Mouse (Mus musculus): ENCODE measurements around the gene Thpo. TPM values are rescaled to one million over a fixed set of nuclear protein-coding genes. Genes with fewer than 3 reads are reported as not detected.

Thpo gene
- polyA plus RNA-seq, 1 experiment from 2014 or later = 2.7 TPM

GRCm38 (mm10) chr16:20708939-20709734, 25.2 kb downstream of the Thpo start:
- no peak overlapping the region for H3K4me3 ChIP-seq (ENCODE audit: low read depth, low read length)
- no peak overlapping the region for H3K27ac ChIP-seq (ENCODE audit: low read depth, low read length)
- no peaks in the 10 kb centered on the region for H3K4me1 ChIP-seq (replicated peaks; ENCODE audit: control insufficient read depth, insufficient read depth, low read length)
- no peaks in the 10 kb centered on the region for H3K27me3 ChIP-seq (replicated peaks; ENCODE audit: control insufficient read depth, insufficient read depth, low read length)
- H3K9me3 ChIP-seq (ENCODE audit: control insufficient read depth) = no peaks in the 10 kb centered on the region
- no peak for ATAC-seq
- H3K36me3 ChIP-seq (ENCODE audit: control insufficient read depth, insufficient read depth) = peaks cover 79% of the 10 kb centered on the region
- TF ChIP-seq CTCF (IDR thresholded peaks at IDR 0.05; ENCODE audit: low read depth) = peak; percentile 73
- no peak overlapping the region for H3K9ac ChIP-seq (ENCODE audit: low read depth, low read length)
- WGBS = 78% methylated on average over 19 of the region's 19 CpGs
- no peak overlapping the region for H3K4me2 ChIP-seq (replicated peaks; ENCODE audit: low read depth)

- Histone ChIP-seq H3K27me3 (replicated peaks; ENCODE audit: control insufficient read depth, insufficient read depth, low read length) (no peaks in the 10 kb centered on the region), H3K9me3 (ENCODE audit: control insufficient read depth) (no peaks in the 10 kb centered on the region), H3K9ac (ENCODE audit: low read depth, low read length) (no peak overlapping the region), H3K36me3 (ENCODE audit: control insufficient read depth, insufficient read depth) (peaks cover 79% of the 10 kb centered on the region), H3K4me2 (replicated peaks; ENCODE audit: low read depth) (no peak overlapping the region), H3K4me1 (replicated peaks; ENCODE audit: control insufficient read depth, insufficient read depth, low read length) (no peaks in the 10 kb centered on the region), H3K4me3 (ENCODE audit: low read depth, low read length) (no peak overlapping the region), H3K27ac (ENCODE audit: low read depth, low read length) (no peak overlapping the region)
- no peak for TF ChIP-seq CTCF (IDR thresholded peaks at IDR 0.05; ENCODE audit: low read depth)
- WGBS = 94% methylated on average over 21 of the region's 21 CpGs
- ATAC-seq = no peak
These were observed 25.9 kb downstream of the Thpo start for GRCm38 (mm10) chr16:20708220-20708938.

GRCm38 (mm10) chr16:20706407-20707055, 27.8 kb downstream of the Thpo start:
- Histone ChIP-seq H3K4me2 (replicated peaks; ENCODE audit: low read depth) (no peak overlapping the region), H3K9ac (ENCODE audit: low read depth, low read length) (no peak overlapping the region), H3K9me3 (ENCODE audit: control insufficient read depth) (no peaks in the 10 kb centered on the region), H3K36me3 (ENCODE audit: control insufficient read depth, insufficient read depth) (peaks cover 67% of the 10 kb centered on the region), H3K27me3 (replicated peaks; ENCODE audit: control insufficient read depth, insufficient read depth, low read length) (no peaks in the 10 kb centered on the region), H3K4me3 (ENCODE audit: low read depth, low read length) (no peak overlapping the region), H3K27ac (ENCODE audit: low read depth, low read length) (no peak overlapping the region), H3K4me1 (replicated peaks; ENCODE audit: control insufficient read depth, insufficient read depth, low read length) (no peaks in the 10 kb centered on the region)
- no peak for TF ChIP-seq CTCF (IDR thresholded peaks at IDR 0.05; ENCODE audit: low read depth)
- no peak for ATAC-seq
- WGBS = 88% methylated on average over 2 of the region's 2 CpGs

GRCm38 (mm10) chr16:20705786-20706185, 28.5 kb downstream of the Thpo start:
- H3K9ac ChIP-seq (ENCODE audit: low read depth, low read length) = no peak overlapping the region
- no peak overlapping the region; the same call in 1 of the 2 replicates for H3K27ac ChIP-seq (ENCODE audit: low read depth, low read length)
- H3K4me2 ChIP-seq (replicated peaks; ENCODE audit: low read depth) = no peak overlapping the region
- no peaks in the 10 kb centered on the region for H3K4me1 ChIP-seq (replicated peaks; ENCODE audit: control insufficient read depth, insufficient read depth, low read length)
- no peak overlapping the region for H3K4me3 ChIP-seq (ENCODE audit: low read depth, low read length)
- H3K36me3 ChIP-seq (ENCODE audit: control insufficient read depth, insufficient read depth) = peaks cover 60% of the 10 kb centered on the region
- no peaks in the 10 kb centered on the region for H3K27me3 ChIP-seq (replicated peaks; ENCODE audit: control insufficient read depth, insufficient read depth, low read length)
- 89% methylated on average over 3 of the region's 3 CpGs for WGBS
- no peaks in the 10 kb centered on the region for H3K9me3 ChIP-seq (ENCODE audit: control insufficient read depth)
- no peak for ATAC-seq
- TF ChIP-seq CTCF (IDR thresholded peaks at IDR 0.05; ENCODE audit: low read depth) = no peak

GRCm38 (mm10) chr16:20703699-20704400, 30.5 kb downstream of the Thpo start:
- 87% methylated on average over 6 of the region's 6 CpGs for WGBS
- H3K9me3 ChIP-seq (ENCODE audit: control insufficient read depth) = no peaks in the 10 kb centered on the region
- no peaks in the 10 kb centered on the region for H3K4me1 ChIP-seq (replicated peaks; ENCODE audit: control insufficient read depth, insufficient read depth, low read length)
- no peak for ATAC-seq
- peaks cover 49% of the 10 kb centered on the region for H3K36me3 ChIP-seq (ENCODE audit: control insufficient read depth, insufficient read depth)
- no peak for TF ChIP-seq CTCF (IDR thresholded peaks at IDR 0.05; ENCODE audit: low read depth)
- no peak overlapping the region for H3K4me3 ChIP-seq (ENCODE audit: low read depth, low read length)
- H3K27me3 ChIP-seq (replicated peaks; ENCODE audit: control insufficient read depth, insufficient read depth, low read length) = no peaks in the 10 kb centered on the region
- H3K4me2 ChIP-seq (replicated peaks; ENCODE audit: low read depth) = no peak overlapping the region
- no peak overlapping the region for H3K27ac ChIP-seq (ENCODE audit: low read depth, low read length)
- no peak overlapping the region for H3K9ac ChIP-seq (ENCODE audit: low read depth, low read length)

- Histone ChIP-seq H3K9ac (ENCODE audit: low read depth, low read length) (no peak overlapping the region), H3K27me3 (replicated peaks; ENCODE audit: control insufficient read depth, insufficient read depth, low read length) (no peaks in the 10 kb centered on the region), H3K36me3 (ENCODE audit: control insufficient read depth, insufficient read depth) (peaks cover 42% of the 10 kb centered on the region), H3K4me2 (replicated peaks; ENCODE audit: low read depth) (no peak overlapping the region), H3K4me3 (ENCODE audit: low read depth, low read length) (no peak overlapping the region), H3K4me1 (replicated peaks; ENCODE audit: control insufficient read depth, insufficient read depth, low read length) (no peaks in the 10 kb centered on the region), H3K9me3 (ENCODE audit: control insufficient read depth) (no peaks in the 10 kb centered on the region), H3K27ac (ENCODE audit: low read depth, low read length) (no peak overlapping the region)
- 94% methylated on average over 10 of the region's 10 CpGs for WGBS
- no peak for ATAC-seq
- no peak for TF ChIP-seq CTCF (IDR thresholded peaks at IDR 0.05; ENCODE audit: low read depth)
These were observed 31.2 kb downstream of the Thpo start for GRCm38 (mm10) chr16:20703071-20703470.
